Mouse (Mus musculus) embryonic facial prominence, embryonic 11.5 days (tissue): Measurements from ENCODE around the gene Sirt6. TPM values are rescaled to one million over a fixed set of nuclear protein-coding genes. Genes with fewer than 3 reads are reported as not detected.

Experiments
- ATAC-seq: fragments of 200-750 bp; cut with Nextera tagmentation; replicated peaks from 2 replicates; pipeline ENCODE4 v1.8.0; 2017; ENCODE audit warnings: low read depth; ENCODE audit not compliant: insufficient number of reproducible peaks, low FRiP score, low TSS enrichment
- DNase-seq: peaks from one replicate; pipeline ENCODE4 v3.0.0-alpha.2; 2015; ENCODE audit warnings: low spot score
- H3K27ac ChIP-seq: fragments of 300-500 bp; sonication (generic); replicated peaks from 2 replicates; pipeline ENCODE4 v1.5.1; 2014; ENCODE audit warnings: mild to moderate bottlenecking, low read depth, low read length, control low read depth
- H3K27me3 ChIP-seq: fragments of 300-500 bp; sonication (generic); 2 replicates; pipeline ENCODE4 v1.6.1; 2014; ENCODE audit warnings: mild to moderate bottlenecking, low read length, moderate library complexity, mixed read lengths; ENCODE audit not compliant: control insufficient read depth, insufficient read depth
- H3K36me3 ChIP-seq: fragments of 300-500 bp; sonication (generic); replicated peaks from 2 replicates; pipeline ENCODE4 v1.6.1; 2014; ENCODE audit warnings: low read depth, mild to moderate bottlenecking, low read length, moderate library complexity, mixed read lengths; ENCODE audit not compliant: control insufficient read depth, insufficient read depth
- H3K4me1 ChIP-seq: fragments of 300-500 bp; sonication (generic); 2 replicates; pipeline ENCODE4 v1.6.1; 2014; ENCODE audit warnings: low read length, mixed read lengths; ENCODE audit not compliant: control insufficient read depth, insufficient read depth
- H3K4me2 ChIP-seq: fragments of 300-500 bp; sonication (generic); 2 replicates; pipeline ENCODE4 v1.6.1; 2014; ENCODE audit warnings: low read depth, mild to moderate bottlenecking, control low read depth, low read length, moderate library complexity
- H3K4me3 ChIP-seq: fragments of 300-500 bp; sonication (generic); 2 replicates; pipeline ENCODE4 v1.5.1; 2014; ENCODE audit warnings: low read depth, low read length, control low read depth
- H3K9ac ChIP-seq: fragments of 300-500 bp; sonication (generic); replicated peaks from 2 replicates; pipeline ENCODE4 v1.6.1; 2014; ENCODE audit warnings: mild to moderate bottlenecking, control low read depth, low read length
- H3K9me3 ChIP-seq: fragments of 300-500 bp; sonication (generic); replicated peaks from 2 replicates; pipeline ENCODE4 v1.6.1; 2016; ENCODE audit warnings: mild to moderate bottlenecking, low read length, inconsistent platforms, mixed read lengths; ENCODE audit not compliant: control insufficient read depth
- WGBS: fragments of 180-500 bp; shearing (Covaris S2); extraction: QIAGEN DNeasy Blood & Tissue Kit; methylation state at CpG from one replicate; pipeline ENCODE4 v1.1.7; 2014; 5-methylcytosine and 5-hydroxymethylcytosine counted together
- polyA plus RNA-seq: library from polyadenylated mRNA; unstranded; fragments of >200 nt; fragmentation: Nextera tagmentation; extraction: Ambion mirVana; gene quantifications from 2 replicates; pipeline ENCODE4 v1.2.1, GENCODE M21; 2014

Sirt6 gene
- polyA plus RNA-seq, 1 experiment from 2014 or later = 37.8 TPM

DNA sequence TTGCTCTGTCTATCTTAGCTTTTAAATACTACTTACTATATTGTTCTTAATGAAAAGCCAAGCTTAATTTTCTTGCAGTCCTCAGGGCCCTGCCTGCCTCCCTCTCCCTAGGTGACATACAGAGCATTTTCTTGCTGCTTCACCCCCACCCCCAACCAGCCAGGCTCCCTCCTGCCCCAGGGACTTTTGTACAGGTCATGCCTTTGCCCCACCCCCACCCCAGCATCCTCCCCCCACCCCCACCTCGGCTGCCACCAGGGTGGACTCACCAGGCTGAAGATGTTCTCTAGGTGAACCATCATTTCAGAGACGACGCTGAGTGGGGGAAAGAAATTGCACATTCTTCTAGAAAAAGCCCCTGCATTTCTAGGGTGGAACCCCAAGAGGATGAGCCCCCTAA is 29.3 kb downstream of the Sirt6 start:
- 42% methylated on average over 3 of the region's 3 CpGs for WGBS
- H3K36me3 ChIP-seq = no peaks in the 10 kb centered on the region
- H3K9me3 ChIP-seq = no peaks in the 10 kb centered on the region
- ATAC-seq (no peak), DNase-seq (no peak)
- H3K27ac ChIP-seq = no peak overlapping the region
- H3K4me1 ChIP-seq = peaks cover 24% of the 10 kb centered on the region
- H3K4me3 ChIP-seq = no peak overlapping the region
- H3K4me2 ChIP-seq = no peak overlapping the region
- H3K9ac ChIP-seq = no peak overlapping the region
- no peaks in the 10 kb centered on the region; the same call in 1 of the 2 replicates for H3K27me3 ChIP-seq

DNA sequence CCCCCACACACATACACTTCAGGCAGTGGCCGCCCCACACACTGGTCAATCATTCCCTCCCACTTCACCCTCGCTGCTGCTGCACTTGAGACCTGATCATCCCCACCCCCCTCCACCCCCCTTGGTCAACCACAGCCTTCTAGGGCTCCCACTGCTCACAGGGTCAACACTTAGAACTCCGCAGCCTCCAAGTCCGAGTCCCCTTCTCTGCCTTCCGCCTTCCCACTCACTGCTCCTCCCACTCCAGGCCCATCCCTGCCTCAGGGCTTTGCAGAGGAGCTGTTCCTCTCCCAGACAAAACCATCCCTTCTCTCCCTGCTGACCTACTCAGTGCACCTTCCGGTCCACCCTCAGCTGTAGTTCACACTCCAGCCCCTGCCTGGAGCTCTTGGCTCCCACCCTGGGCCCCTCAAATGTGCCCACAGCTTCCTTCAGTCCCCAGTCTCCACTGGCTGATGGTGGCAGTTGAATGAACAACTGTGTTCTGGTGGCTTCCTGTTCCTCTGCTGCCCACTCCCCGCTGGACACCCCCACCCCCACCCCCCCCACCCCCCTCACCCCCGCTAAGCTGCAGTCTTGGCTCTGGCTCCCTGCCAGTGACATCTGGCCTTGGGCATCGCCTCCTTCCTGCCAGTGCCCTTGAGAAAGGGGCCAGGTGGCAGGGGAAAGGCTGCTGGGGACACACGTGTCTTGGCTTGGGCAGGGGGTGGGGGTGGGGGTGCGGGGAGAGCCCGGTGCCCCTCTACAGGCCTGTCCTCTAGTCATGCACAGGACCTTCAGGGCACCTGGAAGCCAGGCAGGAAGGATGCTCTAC is 30.3 kb downstream of the Sirt6 start:
- Histone ChIP-seq H3K4me1 (peaks cover 24% of the 10 kb centered on the region), H3K9ac (no peak overlapping the region), H3K36me3 (no peaks in the 10 kb centered on the region), H3K4me3 (no peak overlapping the region), H3K27me3 (no peaks in the 10 kb centered on the region; the same call in 1 of the 2 replicates), H3K27ac (peak overlapping the region; percentile 60; the same call in 1 of the 2 replicates), H3K4me2 (peak overlapping the region; percentile 22), H3K9me3 (no peaks in the 10 kb centered on the region)
- ATAC-seq (0 out of 2 replicates have a peak, but pooled peaks have one; percentile 14), DNase-seq (peak; percentile 54)
- WGBS = 7% methylated on average over 10 of the region's 12 CpGs

DNA sequence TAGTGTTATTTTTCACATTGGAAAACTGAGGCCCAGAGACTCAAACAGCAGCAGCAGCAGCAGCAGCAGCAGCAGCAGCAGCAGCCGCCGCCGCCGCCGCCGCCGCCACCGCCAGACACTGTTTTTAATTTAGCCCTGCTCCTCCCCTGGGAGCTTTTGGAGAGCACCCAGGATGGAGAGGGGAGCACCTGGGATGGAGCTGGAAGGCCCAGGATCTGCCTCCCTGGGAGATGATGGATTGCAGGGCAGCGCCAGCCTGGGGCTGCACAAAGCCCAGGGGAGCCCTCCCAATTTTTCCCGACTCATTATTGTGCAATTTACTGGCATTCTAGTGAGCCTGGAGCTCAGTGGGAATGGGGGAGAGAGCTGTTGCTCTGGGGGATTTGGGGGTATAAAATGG is 31.0 kb downstream of the Sirt6 start:
- 1% methylated on average over 10 of the region's 10 CpGs for WGBS
- Histone ChIP-seq H3K27me3 (no peaks in the 10 kb centered on the region; the same call in 1 of the 2 replicates), H3K4me1 (peaks cover 24% of the 10 kb centered on the region), H3K4me2 (peak overlapping the region; percentile 36), H3K36me3 (no peaks in the 10 kb centered on the region), H3K9ac (peak overlapping the region; percentile 28; the same call in 1 of the 2 replicates), H3K9me3 (no peaks in the 10 kb centered on the region), H3K4me3 (no peak overlapping the region), H3K27ac (peak overlapping the region; percentile 60)
- peak; percentile 52 for DNase-seq
- ATAC-seq = no peak

DNA sequence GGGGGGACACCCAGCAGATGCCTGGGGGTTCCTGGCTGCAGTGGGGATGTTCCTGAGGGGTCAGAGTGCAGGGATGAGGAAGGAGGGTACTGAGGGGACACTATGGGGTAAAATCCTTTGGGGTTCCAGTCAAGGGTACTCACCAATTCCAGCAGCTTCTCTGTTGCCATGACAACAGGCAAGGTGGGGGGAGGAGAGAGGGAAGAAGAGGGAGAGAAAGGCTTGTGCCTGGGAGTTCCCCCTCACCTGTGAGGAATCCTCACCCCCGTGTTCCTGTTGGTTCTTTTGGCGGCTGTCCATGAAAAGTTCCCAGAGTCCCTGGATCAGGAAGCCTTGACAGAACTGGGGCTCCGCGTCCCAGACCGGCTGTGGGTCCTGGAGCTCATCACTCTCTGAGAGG is 32.0 kb downstream of the Sirt6 start:
- DNase-seq = no peak
- Histone ChIP-seq H3K4me2 (no peak overlapping the region), H3K36me3 (no peaks in the 10 kb centered on the region), H3K9ac (no peak overlapping the region), H3K4me1 (peaks cover 20% of the 10 kb centered on the region), H3K4me3 (no peak overlapping the region), H3K9me3 (no peaks in the 10 kb centered on the region), H3K27ac (no peak overlapping the region), H3K27me3 (no peaks in the 10 kb centered on the region; the same call in 1 of the 2 replicates)
- WGBS = 30% methylated on average over 5 of the region's 5 CpGs
- no peak for ATAC-seq

DNA sequence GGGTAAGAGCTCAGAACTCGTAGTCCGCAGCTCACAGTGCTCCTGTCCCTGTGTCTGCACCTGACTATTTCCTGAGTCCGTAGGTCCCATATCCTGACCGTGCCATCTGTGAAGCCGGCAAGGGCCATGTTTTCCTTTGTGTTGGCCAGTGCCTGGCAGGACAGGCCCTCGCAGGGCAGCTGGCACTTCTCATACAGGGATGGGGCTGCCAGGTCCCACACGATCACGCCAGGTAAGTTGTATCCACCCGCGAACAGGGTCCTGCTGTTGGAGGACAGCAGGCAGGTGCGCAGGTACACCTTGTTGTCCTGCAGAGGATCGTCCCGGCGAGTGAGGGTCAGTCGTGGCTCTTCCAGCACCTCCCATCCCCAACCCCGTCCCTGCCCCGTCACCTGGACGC is 33.7 kb downstream of the Sirt6 start:
- H3K27me3 ChIP-seq = no peaks in the 10 kb centered on the region; the same call in 1 of the 2 replicates

DNA sequence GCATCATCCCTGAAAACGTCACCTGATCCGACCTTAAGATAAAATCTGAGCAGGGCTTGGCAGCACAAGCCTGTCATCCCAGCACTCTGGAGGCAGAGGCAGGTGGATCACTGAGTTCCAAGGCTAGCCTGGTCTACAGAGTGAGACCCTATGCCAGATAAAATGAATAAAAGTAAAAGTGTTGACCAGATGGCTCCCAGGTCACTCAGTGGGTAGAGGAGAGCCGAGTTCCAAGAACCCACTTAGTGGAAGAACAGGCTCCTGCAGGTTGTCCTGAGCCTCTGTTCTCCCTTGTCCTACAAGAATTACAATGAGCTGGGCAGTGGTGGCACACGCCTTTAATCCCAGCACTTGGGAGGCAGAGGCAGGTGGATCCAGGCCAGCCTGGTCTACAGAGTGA is 34.4 kb downstream of the Sirt6 start:
- ATAC-seq (no peak), DNase-seq (no peak)
- H3K4me3 ChIP-seq = no peak overlapping the region
- H3K27ac ChIP-seq = no peak overlapping the region
- no peaks in the 10 kb centered on the region for H3K36me3 ChIP-seq
- H3K4me1 ChIP-seq = peaks cover 20% of the 10 kb centered on the region
- H3K9ac ChIP-seq = no peak overlapping the region
- 66% methylated on average over 4 of the region's 4 CpGs for WGBS
- no peaks in the 10 kb centered on the region for H3K27me3 ChIP-seq
- H3K4me2 ChIP-seq = no peak overlapping the region
- no peaks in the 10 kb centered on the region for H3K9me3 ChIP-seq

More for the DNA sequence above, 33.7 kb downstream of the Sirt6 start:
- 76% methylated on average over 18 of the region's 18 CpGs for WGBS
- Histone ChIP-seq H3K36me3 (no peaks in the 10 kb centered on the region), H3K27ac (no peak overlapping the region), H3K9ac (no peak overlapping the region), H3K4me1 (peaks cover 20% of the 10 kb centered on the region), H3K4me3 (no peak overlapping the region), H3K9me3 (no peaks in the 10 kb centered on the region), H3K4me2 (no peak overlapping the region)
- DNase-seq (no peak), ATAC-seq (no peak)

DNA sequence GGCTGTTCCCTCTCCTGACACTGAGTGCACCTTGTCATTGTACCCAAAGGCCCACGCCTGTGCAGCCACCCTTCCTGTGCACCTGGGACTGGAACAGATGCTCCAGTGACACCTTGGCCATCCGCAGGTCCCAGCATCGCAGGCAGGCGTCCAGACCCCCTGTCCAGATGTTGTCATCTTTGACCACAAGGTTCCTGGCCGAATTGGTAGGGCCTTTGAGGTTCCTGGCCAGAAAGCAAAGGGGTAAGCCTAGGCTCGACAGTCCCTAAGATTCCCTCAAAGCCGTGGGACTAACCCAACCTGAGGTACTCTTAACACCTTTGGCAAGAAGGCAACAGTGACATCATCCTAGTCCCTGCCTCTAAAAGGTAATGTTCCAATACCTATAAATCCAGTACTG is 35.0 kb downstream of the Sirt6 start:
- Histone ChIP-seq H3K4me3 (no peak overlapping the region), H3K27me3 (no peaks in the 10 kb centered on the region; the same call in 1 of the 2 replicates), H3K9me3 (no peaks in the 10 kb centered on the region), H3K9ac (no peak overlapping the region), H3K4me2 (no peak overlapping the region), H3K36me3 (no peaks in the 10 kb centered on the region), H3K4me1 (peaks cover 19% of the 10 kb centered on the region), H3K27ac (no peak overlapping the region)
- DNase-seq (no peak), ATAC-seq (no peak)
- WGBS = 81% methylated on average over 7 of the region's 7 CpGs

DNA sequence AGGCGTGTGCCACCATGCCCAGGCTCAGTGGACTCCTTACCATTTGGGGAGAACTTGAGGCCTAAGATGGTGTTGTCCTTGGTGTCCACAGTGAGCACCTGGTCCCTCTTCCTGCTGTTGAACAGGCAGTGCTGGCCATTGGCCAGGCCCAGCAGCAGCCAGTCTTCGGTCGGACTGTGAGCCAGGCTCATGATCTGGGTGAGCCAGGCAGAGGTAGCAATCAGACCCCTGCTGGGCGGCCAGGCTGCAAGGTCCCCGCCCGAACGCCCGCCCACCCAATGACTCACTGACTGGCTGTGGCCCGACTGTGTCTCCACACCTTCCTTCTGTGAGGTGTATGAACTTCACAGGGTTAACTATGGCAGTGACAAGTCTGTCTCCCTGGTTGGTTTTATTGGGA is 35.8 kb downstream of the Sirt6 start:
- H3K36me3 ChIP-seq = no peaks in the 10 kb centered on the region
- no peak overlapping the region for H3K9ac ChIP-seq
- H3K27me3 ChIP-seq = peaks cover 5% of the 10 kb centered on the region; the same call in 1 of the 2 replicates
- H3K4me1 ChIP-seq = peaks cover 15% of the 10 kb centered on the region
- H3K4me3 ChIP-seq = no peak overlapping the region
- no peak overlapping the region for H3K4me2 ChIP-seq
- ATAC-seq (no peak), DNase-seq (no peak)
- no peak overlapping the region for H3K27ac ChIP-seq
- 73% methylated on average over 9 of the region's 9 CpGs for WGBS
- H3K9me3 ChIP-seq = no peaks in the 10 kb centered on the region
